Mouse (Mus musculus) adrenal gland, postnatal 14 days (tissue): ENCODE measurements at regions not wholly inside any gene's neighbourhood (a gene's known extent, or its start where the extent isn't known, plus 50 kb on each side); places are given as distances from the start of the nearest gene placed in this dataset.

Experiments used
- DNase-seq: peaks from one replicate; pipeline ENCODE4 v3.0.0; 2021; ENCODE audit warnings: mixed read lengths

- DNase-seq = no peak
Observed at GRCm38 (mm10) chr11:35065959-35066414, 55.0 kb upstream of the Slit3 start.

- DNase-seq = no peak
Observed at GRCm38 (mm10) chr11:35057791-35058190, 63.2 kb upstream of the Slit3 start.

GRCm38 (mm10) chr11:35055496-35056125 lies 65.4 kb upstream of the Slit3 start:
- peak; percentile 63 for DNase-seq

GRCm38 (mm10) chr11:35053613-35053950 lies 67.4 kb upstream of the Slit3 start:
- peak; percentile 30 for DNase-seq

- no peak for DNase-seq
Observed at GRCm38 (mm10) chr11:35052856-35053612, 68.0 kb upstream of the Slit3 start.

- DNase-seq = peak; percentile 8
Observed at GRCm38 (mm10) chr11:35049663-35050215, 71.3 kb upstream of the Slit3 start.

GRCm38 (mm10) chr11:35044659-35045058 lies 76.4 kb upstream of the Slit3 start:
- DNase-seq = no peak

- DNase-seq = no peak
Observed at GRCm38 (mm10) chr11:35024448-35024847, 96.6 kb upstream of the Slit3 start.

- DNase-seq = no peak
Observed at GRCm38 (mm10) chr11:35023813-35024212, 97.2 kb upstream of the Slit3 start.

- no peak for DNase-seq
Observed at GRCm38 (mm10) chr11:35021990-35022625, 98.9 kb upstream of the Slit3 start.

- no peak for DNase-seq
Observed at GRCm38 (mm10) chr11:35016998-35017397, 104.0 kb upstream of the Slit3 start.

GRCm38 (mm10) chr11:35011521-35012476 lies 109.2 kb upstream of the Slit3 start:
- DNase-seq = no peak

- peak; percentile 17 for DNase-seq
Observed at GRCm38 (mm10) chr11:35006773-35007567, 114.1 kb upstream of the Slit3 start.

- no peak for DNase-seq
Observed at GRCm38 (mm10) chr11:35005143-35005542, 115.9 kb upstream of the Slit3 start.

GRCm38 (mm10) chr11:35004431-35004830 lies 116.6 kb upstream of the Slit3 start:
- DNase-seq = no peak

- no peak for DNase-seq
Observed at GRCm38 (mm10) chr11:35003956-35004355, 117.1 kb upstream of the Slit3 start.

- DNase-seq = no peak
Observed at GRCm38 (mm10) chr11:34997906-34998305, 123.1 kb upstream of the Slit3 start.

- DNase-seq = no peak
Observed at GRCm38 (mm10) chr11:34995515-34995914, 125.5 kb upstream of the Slit3 start.

- no peak for DNase-seq
Observed at GRCm38 (mm10) chr11:34982775-34983457, 138.1 kb upstream of the Slit3 start.

GRCm38 (mm10) chr11:34980210-34980609 lies 140.8 kb upstream of the Slit3 start:
- DNase-seq = no peak
